Mouse (Mus musculus): ENCODE results near the gene Gpr45.
A peak's percentile ranks its signal among the peaks of the same experiment; 100 is the strongest.
"Not testable (repeated sequence)": the region's sequence is repeated elsewhere in the genome, so short reads cannot be mapped to it uniquely, and the experiment has no call there.

Gpr45 gene

GRCm38 (mm10) chr1:42952734-42953481 is at the start of gene Gpr45:
Gene Gpr45, plus strand, starts transcription at chr1:42952872.
- no peak for DNase-seq (ENCODE audit: extremely low read depth, low read depth)

GRCm38 (mm10) chr1:42905148-42905547 is 47.5 kb upstream of the Gpr45 start:
- DNase-seq (ENCODE audit: extremely low read depth, low read depth) = no peak

- DNase-seq (ENCODE audit: extremely low read depth, low read depth) = no peak
These were observed 46.0 kb upstream of the Gpr45 start for GRCm38 (mm10) chr1:42906696-42907095.

- DNase-seq (ENCODE audit: extremely low read depth, low read depth) = no peak
These were observed 45.5 kb upstream of the Gpr45 start for GRCm38 (mm10) chr1:42907153-42907552.

GRCm38 (mm10) chr1:42915062-42915461 is 37.6 kb upstream of the Gpr45 start:
- peak; percentile 3 for DNase-seq (ENCODE audit: extremely low read depth, low read depth)

- no peak for DNase-seq (ENCODE audit: extremely low read depth, low read depth)
These were observed 36.0 kb upstream of the Gpr45 start for GRCm38 (mm10) chr1:42916719-42917118.

- DNase-seq (ENCODE audit: extremely low read depth, low read depth) = peak; percentile 6
These were observed 34.8 kb upstream of the Gpr45 start for GRCm38 (mm10) chr1:42917908-42918307.

GRCm38 (mm10) chr1:42923924-42924323 is 28.7 kb upstream of the Gpr45 start:
- DNase-seq (ENCODE audit: extremely low read depth, low read depth) = no peak

- no peak for DNase-seq (ENCODE audit: extremely low read depth, low read depth)
These were observed 19.1 kb upstream of the Gpr45 start for GRCm38 (mm10) chr1:42933613-42934012.

GRCm38 (mm10) chr1:42948486-42948885 is 4.2 kb upstream of the Gpr45 start:
- DNase-seq (ENCODE audit: extremely low read depth, low read depth) = no peak

GRCm38 (mm10) chr1:42953482-42953822 is 780 bp downstream of the Gpr45 start:
- no peak for DNase-seq (ENCODE audit: extremely low read depth, low read depth)

GRCm38 (mm10) chr1:42956828-42957227 is 4.2 kb downstream of the Gpr45 start:
- no peak for DNase-seq (ENCODE audit: extremely low read depth, low read depth)

- DNase-seq (ENCODE audit: extremely low read depth, low read depth) = no peak
These were observed 30.6 kb downstream of the Gpr45 start for GRCm38 (mm10) chr1:42983082-42983771.

GRCm38 (mm10) chr1:42984119-42984518 is 31.4 kb downstream of the Gpr45 start:
- DNase-seq (ENCODE audit: extremely low read depth, low read depth) = no peak

- no peak for DNase-seq (ENCODE audit: extremely low read depth, low read depth)
These were observed 36.3 kb downstream of the Gpr45 start for GRCm38 (mm10) chr1:42988996-42989395.

- DNase-seq (ENCODE audit: extremely low read depth, low read depth) = no peak
These were observed 53.4 kb downstream of the Gpr45 start for GRCm38 (mm10) chr1:43006051-43006514.

- DNase-seq (ENCODE audit: extremely low read depth, low read depth) = no peak
These were observed 53.9 kb downstream of the Gpr45 start for GRCm38 (mm10) chr1:43006524-43006923.

GRCm38 (mm10) chr1:43010461-43010860 is 57.8 kb downstream of the Gpr45 start:
- DNase-seq (ENCODE audit: extremely low read depth, low read depth) = no peak

GRCm38 (mm10) chr1:43015153-43015685 is 62.5 kb downstream of the Gpr45 start:
- DNase-seq (ENCODE audit: extremely low read depth, low read depth) = not testable (repeated sequence)

- no peak for DNase-seq (ENCODE audit: extremely low read depth, low read depth)
These were observed 83.3 kb downstream of the Gpr45 start for GRCm38 (mm10) chr1:43036014-43036413.

- DNase-seq (ENCODE audit: extremely low read depth, low read depth) = no peak
These were observed 89.6 kb downstream of the Gpr45 start for GRCm38 (mm10) chr1:43042271-43042670.

GRCm38 (mm10) chr1:43045204-43045982 is 92.7 kb downstream of the Gpr45 start:
- DNase-seq (ENCODE audit: extremely low read depth, low read depth) = no peak

All from MEL-GATA-1-ER (cell line).